Mouse (Mus musculus) kidney, postnatal 10 days (tissue): Measurements from ENCODE around the gene Nicn1.
"Not testable (repeated sequence)": the region's sequence is repeated elsewhere in the genome, so short reads cannot be mapped to it uniquely, and the experiment has no call there.

Experiments used
- DNase-seq: peaks from one replicate; pipeline ENCODE4 v3.0.0; 2021; ENCODE audit warnings: mixed read lengths

Nicn1 gene

DNA sequence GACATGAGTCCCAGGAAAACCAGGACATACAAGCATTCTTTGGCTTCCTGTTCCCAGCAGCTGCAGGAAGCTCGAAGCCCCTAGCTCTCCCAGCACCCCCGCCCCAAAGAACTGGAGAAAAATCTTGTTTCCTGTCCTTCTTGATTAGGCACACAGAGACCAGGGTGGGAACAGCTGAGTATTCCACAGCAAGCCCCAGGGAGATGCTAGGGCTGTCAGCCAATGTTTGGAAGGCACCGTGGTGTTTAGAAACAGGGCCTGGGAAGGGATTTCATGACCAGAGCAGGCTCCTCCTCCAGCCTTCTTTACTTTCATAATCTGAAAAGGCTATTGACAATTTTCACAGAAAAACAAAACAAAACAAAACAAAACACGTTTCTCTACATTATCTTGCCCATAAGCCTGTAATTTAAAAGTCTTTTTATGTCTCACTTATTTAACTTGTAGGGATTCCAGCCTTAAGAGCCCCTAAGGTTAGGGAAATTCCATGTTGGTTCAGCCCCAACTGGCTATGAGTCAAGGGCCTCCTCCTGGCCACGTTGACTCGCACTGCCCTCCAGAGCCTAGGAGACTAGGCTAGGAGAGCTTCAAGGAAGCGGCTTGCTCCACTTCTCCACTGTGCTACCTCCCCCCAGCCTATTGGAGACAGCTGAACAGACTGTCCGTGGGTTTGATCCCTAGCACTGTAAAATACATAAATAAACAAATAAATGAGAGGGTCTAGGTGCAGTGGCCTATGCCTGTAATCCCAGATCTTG lies 10.0 kb upstream of the Nicn1 start:
- DNase-seq: peak; percentile 88

DNA sequence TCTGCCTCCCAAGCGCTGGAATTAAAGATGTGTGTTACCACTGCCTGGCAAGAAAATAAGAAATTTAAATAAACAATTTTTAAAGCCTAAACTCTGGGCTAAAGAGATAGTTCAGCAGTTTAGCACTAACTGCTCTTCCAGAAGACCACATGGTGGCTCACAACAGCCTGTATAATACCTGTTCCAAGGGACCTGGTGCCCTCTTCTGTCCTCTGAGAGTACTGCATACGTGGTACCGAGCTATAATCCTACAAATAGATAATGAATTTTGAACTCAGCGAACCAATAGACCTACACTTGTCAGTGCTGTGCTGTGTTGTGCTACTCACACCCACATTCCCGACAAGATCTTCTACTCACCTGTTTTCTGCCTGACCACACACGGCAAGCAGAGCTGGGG lies 5.8 kb upstream of the Nicn1 start:
- peak; percentile 89 for DNase-seq

DNA sequence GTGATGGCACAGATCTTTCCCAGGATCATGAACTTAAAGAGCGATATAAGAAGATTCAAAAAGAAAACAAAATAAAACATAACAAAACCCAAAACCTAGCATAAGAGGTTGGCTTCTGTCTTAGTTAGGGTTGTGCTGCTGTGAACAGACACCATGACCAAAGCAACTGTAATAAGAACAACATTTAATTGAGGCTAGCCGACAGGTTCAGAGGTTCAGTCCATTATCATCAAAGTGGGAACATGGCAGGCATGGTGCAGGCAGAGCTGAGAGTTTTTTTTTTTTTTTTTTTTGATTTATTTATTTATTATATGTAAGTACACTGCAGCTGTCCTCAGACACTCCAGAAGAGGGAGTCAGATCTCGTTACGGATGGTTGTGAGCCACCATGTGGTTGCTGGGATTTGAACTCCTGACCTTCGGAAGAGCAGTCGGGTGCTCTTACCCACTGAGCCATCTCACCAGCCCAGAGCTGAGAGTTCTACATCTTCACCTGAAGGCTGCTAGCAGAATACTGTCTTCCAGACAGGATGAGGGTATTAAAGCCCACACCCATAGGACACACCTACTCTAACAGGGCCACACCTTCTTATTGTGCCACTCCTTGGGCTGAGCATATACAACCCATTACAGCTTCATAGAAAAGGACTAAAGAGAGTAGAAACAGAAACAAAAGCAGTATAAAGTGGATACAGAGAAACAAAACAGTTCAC lies 2.5 kb upstream of the Nicn1 start:
- DNase-seq: not testable (repeated sequence)

- no peak for DNase-seq
Observed at GRCm38 (mm10) chr9:108289347-108289746, 882 bp upstream of the Nicn1 start.

GRCm38 (mm10) chr9:108290773-108291172 lies 544 bp downstream of the Nicn1 start:
- no peak for DNase-seq

DNA sequence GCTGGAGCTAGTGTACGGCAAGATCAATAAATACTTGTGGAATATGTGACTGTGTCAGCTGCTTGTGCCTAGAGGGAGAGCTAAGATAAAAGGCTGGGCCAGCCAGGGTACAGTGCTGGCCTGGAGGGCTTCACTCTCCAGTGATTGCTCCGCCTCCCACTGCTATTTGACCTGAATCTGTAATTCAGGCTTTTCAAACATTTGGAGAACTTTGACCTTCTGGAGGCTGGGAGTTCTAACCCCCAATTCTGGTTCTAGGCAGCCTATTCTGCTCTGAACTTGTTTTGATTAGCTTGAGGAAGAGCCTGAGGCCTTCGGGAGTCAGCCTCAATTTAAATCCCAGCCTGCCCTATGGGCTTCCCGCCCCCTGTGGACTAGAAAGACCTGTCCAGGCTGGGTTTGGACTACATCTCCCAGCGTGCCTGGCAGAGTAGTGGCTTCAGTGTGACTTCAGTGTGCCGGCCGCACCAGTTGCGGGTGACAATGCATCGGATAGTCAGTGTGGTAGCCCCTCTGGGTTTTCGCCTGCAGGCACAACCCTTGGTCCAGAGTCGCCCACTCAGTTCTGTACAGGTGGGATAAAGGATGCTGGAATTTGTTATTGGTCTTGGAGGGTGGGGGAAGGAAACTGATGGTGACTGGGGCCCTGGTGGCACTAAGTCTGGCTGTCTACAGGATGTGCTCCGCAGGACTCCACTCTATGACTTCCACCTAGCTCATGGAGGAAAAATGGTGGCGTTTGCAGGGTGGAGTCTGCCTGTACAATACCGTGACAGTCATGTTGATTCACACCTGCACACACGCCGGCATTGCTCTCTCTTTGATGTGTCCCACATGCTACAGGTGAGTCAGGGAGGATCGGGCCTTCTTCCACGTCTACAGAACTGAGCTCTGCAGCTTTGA lies 6.5 kb downstream of the Nicn1 start, which contains the start of gene Amt:
TSS of gene Amt (plus strand) at position 401 of the 903 bp plus-strand sequence.
- DNase-seq: peak; percentile 82

DNA sequence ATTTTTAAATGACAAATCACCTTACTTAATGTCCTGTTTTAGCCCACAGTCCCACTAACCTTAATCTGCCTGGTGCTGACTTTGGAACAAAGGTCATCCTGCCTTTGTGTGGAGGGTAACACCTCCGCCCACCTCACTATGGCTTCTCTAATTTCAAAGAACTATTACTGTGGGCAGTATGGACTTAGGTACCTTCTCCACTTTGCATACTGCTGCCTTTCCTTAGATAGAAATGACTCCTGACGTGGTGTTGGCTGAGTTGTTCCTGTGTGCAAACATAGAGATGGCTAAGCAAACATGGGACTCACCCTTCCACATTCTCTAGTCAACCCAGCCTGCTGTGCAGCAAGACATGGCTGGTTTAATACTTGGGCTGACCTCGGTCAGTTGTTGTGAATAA lies 11.6 kb downstream of the Nicn1 start:
- DNase-seq: no peak

- DNase-seq: no peak
Observed at GRCm38 (mm10) chr9:108304716-108305115, 14.5 kb downstream of the Nicn1 start.

DNA sequence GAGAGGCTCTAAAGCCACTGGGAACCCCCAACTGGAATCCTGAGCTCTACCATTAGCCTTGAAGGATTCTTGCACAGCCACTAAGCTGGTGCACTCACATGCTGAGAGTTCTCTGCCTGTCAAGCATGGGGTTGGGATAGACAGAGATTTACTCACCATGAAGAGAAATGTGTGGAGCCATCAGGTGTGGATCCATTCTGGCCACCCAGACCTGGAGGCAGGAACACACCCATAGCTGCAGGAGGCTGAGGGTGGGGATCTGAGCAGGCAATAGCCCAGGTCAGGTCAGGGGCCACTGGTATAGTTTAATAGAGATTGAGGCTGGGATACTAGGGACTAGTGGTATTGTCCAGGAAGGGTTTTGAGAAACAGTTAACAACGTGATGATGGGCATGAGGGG lies 14.9 kb downstream of the Nicn1 start:
- peak; percentile 25 for DNase-seq

DNA sequence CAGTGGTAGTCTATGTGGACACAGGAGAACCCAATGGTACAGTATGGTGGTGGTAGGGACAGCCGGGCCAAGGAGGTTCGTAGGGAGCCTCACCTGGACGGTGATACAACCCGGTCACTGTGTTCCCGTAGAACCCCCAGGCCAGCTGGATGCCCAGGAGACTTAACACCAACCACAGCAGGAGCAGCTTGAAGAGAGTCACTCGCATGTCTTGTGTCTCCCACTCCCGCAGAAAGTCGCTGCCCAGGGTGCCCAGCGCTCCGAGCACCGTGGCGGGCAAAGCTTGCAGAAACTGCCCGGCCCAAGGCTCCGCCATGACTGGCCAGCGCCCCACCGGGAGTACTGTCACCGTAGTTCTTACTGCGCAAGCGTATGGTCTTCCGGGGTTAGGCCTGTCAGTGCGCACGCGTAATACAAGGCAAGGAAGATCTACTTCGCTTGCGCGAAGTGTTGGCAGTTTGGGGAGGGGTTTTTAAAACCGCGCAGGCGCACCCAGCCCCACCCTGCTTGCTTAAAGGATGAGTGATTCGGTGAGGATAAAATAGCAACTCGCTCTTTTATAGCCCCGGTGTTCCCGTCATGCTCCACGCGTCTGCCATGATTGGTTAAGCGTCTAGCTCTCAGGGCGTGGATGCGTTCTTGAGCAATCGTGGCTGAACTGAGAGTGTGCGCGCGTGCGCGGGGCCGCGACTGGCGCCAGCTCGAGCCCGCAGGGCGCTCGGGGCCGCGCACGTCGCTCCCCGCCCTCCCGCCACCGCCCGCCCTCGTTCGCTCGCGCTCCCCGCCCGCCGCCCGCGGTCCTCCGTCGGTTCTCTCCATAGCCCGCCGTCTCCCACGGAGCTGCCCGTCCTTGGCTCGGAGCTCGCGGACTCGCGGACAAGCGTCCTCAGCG lies 15.6 kb downstream of the Nicn1 start, which contains the start of the genes Rhoa and Tcta:
TSS of gene Rhoa (plus strand) at position 501 of the 892 bp plus-strand sequence.
TSS of gene Tcta (minus strand) at position 532 of the 892 bp plus-strand sequence.
- DNase-seq: peak; percentile 98

- peak; percentile 93 for DNase-seq
Observed at GRCm38 (mm10) chr9:108306571-108306980, 16.3 kb downstream of the Nicn1 start.

GRCm38 (mm10) chr9:108307021-108307807 lies 17.0 kb downstream of the Nicn1 start:
- DNase-seq: no peak

GRCm38 (mm10) chr9:108308141-108308540 lies 17.9 kb downstream of the Nicn1 start:
- DNase-seq: no peak

DNA sequence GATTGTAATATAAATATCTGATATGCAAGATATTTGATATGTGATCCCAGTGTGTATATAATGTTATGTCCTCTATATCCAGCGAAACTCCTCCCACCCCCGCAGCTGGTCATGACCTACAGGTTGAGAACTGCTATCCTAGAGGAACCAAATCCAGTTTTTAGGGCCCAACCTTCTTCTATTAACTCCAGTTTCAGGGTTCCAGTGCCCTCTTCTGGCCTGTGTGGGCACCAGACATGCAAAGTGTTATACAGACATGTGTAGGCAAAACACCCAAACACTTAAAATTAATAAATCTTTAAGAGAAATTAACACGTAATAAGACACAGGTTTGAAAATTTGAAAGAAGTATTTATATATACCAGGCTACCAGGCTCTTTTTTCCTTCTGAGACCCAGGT lies 27.3 kb downstream of the Nicn1 start:
- peak; percentile 27 for DNase-seq

- no peak for DNase-seq
Observed at GRCm38 (mm10) chr9:108318462-108318861, 28.2 kb downstream of the Nicn1 start.

- DNase-seq: not testable (repeated sequence)
Observed at GRCm38 (mm10) chr9:108322054-108322453, 31.8 kb downstream of the Nicn1 start.

GRCm38 (mm10) chr9:108324784-108325183 lies 34.6 kb downstream of the Nicn1 start:
- no peak for DNase-seq

GRCm38 (mm10) chr9:108325811-108326210 lies 35.6 kb downstream of the Nicn1 start:
- DNase-seq: no peak

DNA sequence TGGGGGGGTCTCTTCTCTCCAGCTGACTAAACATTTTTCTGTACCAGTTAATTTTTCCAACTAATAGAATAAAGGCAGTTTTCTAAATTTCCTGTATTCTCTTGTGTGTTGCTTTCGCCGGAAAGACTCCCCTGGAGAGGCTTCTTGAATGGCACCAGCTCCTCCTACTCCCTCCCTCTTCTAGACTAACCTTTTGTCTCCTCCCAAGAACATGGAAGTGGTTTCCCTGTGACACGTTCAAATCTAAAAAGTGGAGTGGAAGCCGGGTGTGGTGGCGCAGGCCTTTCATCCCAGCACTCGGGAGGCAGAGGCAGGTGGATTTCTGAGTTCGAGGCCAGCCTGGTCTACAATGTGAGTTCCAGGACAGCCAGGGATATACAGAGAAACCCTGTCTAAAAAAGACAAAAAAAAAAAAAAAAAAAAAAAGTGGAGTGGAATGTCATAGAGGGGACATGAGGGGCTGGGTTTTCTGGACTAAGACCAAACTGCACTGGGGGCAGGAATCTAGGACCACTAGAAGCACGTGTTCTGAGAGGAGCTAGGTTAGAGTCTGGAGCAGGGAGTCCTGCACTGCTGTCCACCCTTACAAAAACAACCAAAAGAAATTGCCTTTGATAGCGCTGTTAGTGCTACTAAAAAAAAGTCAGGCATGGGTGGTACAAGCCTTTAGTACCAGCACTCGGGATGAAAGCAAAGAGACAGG lies 47.8 kb downstream of the Nicn1 start:
- DNase-seq: no peak

DNA sequence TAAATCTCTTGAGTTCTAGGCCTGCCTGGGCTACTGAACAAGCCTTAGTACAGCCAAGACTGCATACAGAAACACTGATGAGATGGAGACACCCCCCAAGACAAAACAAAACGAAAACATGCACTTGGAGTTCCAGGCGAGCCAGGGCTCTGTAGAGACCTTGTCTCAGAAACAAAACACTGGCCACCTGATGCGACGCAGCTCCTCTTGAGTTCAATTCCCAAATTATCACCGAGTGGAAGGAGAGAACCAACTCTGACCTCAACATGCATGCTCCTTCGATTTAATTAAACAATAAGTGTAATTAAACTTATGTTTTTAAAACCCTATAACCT lies 48.3 kb downstream of the Nicn1 start:
- DNase-seq: peak; percentile 24
